Mouse (Mus musculus): ENCODE measurements around the gene Hsd11b1. TPM values are rescaled to one million over a fixed set of nuclear protein-coding genes. Genes with fewer than 3 reads are reported as not detected.
A peak's percentile ranks its signal among the peaks of the same experiment; 100 is the strongest.
"Not testable (repeated sequence)": the region's sequence is repeated elsewhere in the genome, so short reads cannot be mapped to it uniquely, and the experiment has no call there.

Gene Hsd11b1
- total RNA-seq (2015) (77.6 and 78.5 TPM in 2 replicates), total RNA-seq (2017) (36.9 and 44.9 TPM in 2 replicates)

- ATAC-seq (ENCODE audit: poor library complexity, severe bottlenecking), result peak; percentile 80
These were observed at the start of gene Hsd11b1 for GRCm38 (mm10) chr1:193263955-193264598. Gene Hsd11b1 (minus strand): TSS chr1:193264075.

GRCm38 (mm10) chr1:193311596-193311995, 47.7 kb upstream of the Hsd11b1 start:
- ATAC-seq (ENCODE audit: poor library complexity, severe bottlenecking), result no peak

GRCm38 (mm10) chr1:193310519-193311085, 46.7 kb upstream of the Hsd11b1 start:
- peak; percentile 58 for ATAC-seq (ENCODE audit: poor library complexity, severe bottlenecking)

- ATAC-seq (ENCODE audit: poor library complexity, severe bottlenecking), result peak; percentile 45
These were observed 46.1 kb upstream of the Hsd11b1 start for GRCm38 (mm10) chr1:193309785-193310518.

- ATAC-seq (ENCODE audit: poor library complexity, severe bottlenecking), result no peak
These were observed 43.0 kb upstream of the Hsd11b1 start for GRCm38 (mm10) chr1:193306832-193307231.

- no peak for ATAC-seq (ENCODE audit: poor library complexity, severe bottlenecking)
These were observed 41.5 kb upstream of the Hsd11b1 start for GRCm38 (mm10) chr1:193305386-193305785.

- ATAC-seq (ENCODE audit: poor library complexity, severe bottlenecking), result peak; percentile 23; the same call in 1 of the 2 replicates
These were observed 39.2 kb upstream of the Hsd11b1 start for GRCm38 (mm10) chr1:193303096-193303495.

GRCm38 (mm10) chr1:193302093-193302405, 38.2 kb upstream of the Hsd11b1 start:
- no peak for ATAC-seq (ENCODE audit: poor library complexity, severe bottlenecking)

- ATAC-seq (ENCODE audit: poor library complexity, severe bottlenecking), result no peak
These were observed 37.6 kb upstream of the Hsd11b1 start for GRCm38 (mm10) chr1:193301216-193302092.

- ATAC-seq (ENCODE audit: poor library complexity, severe bottlenecking), result no peak
These were observed 36.1 kb upstream of the Hsd11b1 start for GRCm38 (mm10) chr1:193299995-193300394.

GRCm38 (mm10) chr1:193298141-193298765, 34.4 kb upstream of the Hsd11b1 start:
- ATAC-seq (ENCODE audit: poor library complexity, severe bottlenecking), result no peak

- no peak for ATAC-seq (ENCODE audit: poor library complexity, severe bottlenecking)
These were observed 32.0 kb upstream of the Hsd11b1 start for GRCm38 (mm10) chr1:193295920-193296319.

- ATAC-seq (ENCODE audit: poor library complexity, severe bottlenecking), result no peak
These were observed 30.1 kb upstream of the Hsd11b1 start for GRCm38 (mm10) chr1:193293926-193294325.

- ATAC-seq (ENCODE audit: poor library complexity, severe bottlenecking), result peak; percentile 43
These were observed 29.2 kb upstream of the Hsd11b1 start for GRCm38 (mm10) chr1:193293039-193293438.

GRCm38 (mm10) chr1:193290686-193291085, 26.8 kb upstream of the Hsd11b1 start:
- no peak for ATAC-seq (ENCODE audit: poor library complexity, severe bottlenecking)

GRCm38 (mm10) chr1:193289914-193290313, 26.0 kb upstream of the Hsd11b1 start:
- ATAC-seq (ENCODE audit: poor library complexity, severe bottlenecking), result no peak

GRCm38 (mm10) chr1:193289076-193289475, 25.2 kb upstream of the Hsd11b1 start:
- no peak for ATAC-seq (ENCODE audit: poor library complexity, severe bottlenecking)

- ATAC-seq (ENCODE audit: poor library complexity, severe bottlenecking), result no peak
These were observed 23.7 kb upstream of the Hsd11b1 start for GRCm38 (mm10) chr1:193287578-193287977.

GRCm38 (mm10) chr1:193285766-193286325, 22.0 kb upstream of the Hsd11b1 start:
- ATAC-seq (ENCODE audit: poor library complexity, severe bottlenecking), result not testable (repeated sequence)

GRCm38 (mm10) chr1:193284228-193284779, 20.4 kb upstream of the Hsd11b1 start:
- ATAC-seq (ENCODE audit: poor library complexity, severe bottlenecking), result no peak

Measured in megakaryocyte, adult 5-6 weeks (primary cell).